Mouse (Mus musculus) lung, adult 2 months (tissue): ENCODE results near the gene Magi2.

ENCODE experiments used
- CTCF ChIP-seq: fragments of 200-500 bp; IDR thresholded peaks from 2 replicates; pipeline ENCODE4 v1.5.1; 2011; ENCODE audit warnings: mild to moderate bottlenecking, low read length, control low read depth; ENCODE audit not compliant: insufficient read depth
- POLR2A ChIP-seq: fragments of 200-500 bp; IDR thresholded peaks from 2 replicates; pipeline ENCODE4 v1.6.1; 2011; ENCODE audit warnings: low read depth, mild to moderate bottlenecking, control low read depth, low read length, borderline replicate concordance; ENCODE audit errors: extremely low read depth

DNA sequence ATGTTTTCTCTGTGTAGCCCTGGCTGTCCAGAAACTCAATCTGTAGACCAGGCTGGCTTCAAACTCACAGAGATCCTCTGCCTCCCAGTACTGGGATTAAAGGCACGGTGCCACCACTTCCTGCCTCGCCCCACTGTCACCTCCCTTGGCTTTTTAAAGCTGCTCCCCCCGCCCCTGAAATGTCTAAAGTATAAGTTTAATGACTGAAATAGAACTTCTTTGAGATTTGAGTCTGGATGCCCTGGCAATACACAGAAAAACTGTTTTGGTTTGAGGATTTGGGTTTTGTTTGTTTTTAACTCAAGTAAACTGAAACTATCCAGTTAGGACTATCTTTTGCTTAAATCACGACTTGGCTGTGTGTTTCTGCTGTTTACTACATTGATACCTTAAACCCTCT is 1478.0 kb downstream of the Magi2 start:
- TF ChIP-seq POLR2A: no peak
- no peak for TF ChIP-seq CTCF
